Mouse (Mus musculus) layer of hippocampus, adult 18-20 months (tissue): ENCODE data around the gene Insyn1. TPM values are rescaled to one million over a fixed set of nuclear protein-coding genes. Genes with fewer than 3 reads are reported as not detected.
A peak's percentile ranks its signal among the peaks of the same experiment; 100 is the strongest.

ENCODE experiments used
- DNase-seq, 2 experiments: peaks; one replicate each; pipeline ENCODE4 v3.0.0; 2022; ENCODE audit warnings: low spot score in 2 of 2
- total RNA-seq, 2 experiments: library from RNA; stranded (reverse); gene quantifications; 2 replicates each; pipeline ENCODE4 v1.2.3; 2021

Insyn1 gene
- total RNA-seq, 2 experiments from 2014 or later: 255 to 268 TPM

DNA sequence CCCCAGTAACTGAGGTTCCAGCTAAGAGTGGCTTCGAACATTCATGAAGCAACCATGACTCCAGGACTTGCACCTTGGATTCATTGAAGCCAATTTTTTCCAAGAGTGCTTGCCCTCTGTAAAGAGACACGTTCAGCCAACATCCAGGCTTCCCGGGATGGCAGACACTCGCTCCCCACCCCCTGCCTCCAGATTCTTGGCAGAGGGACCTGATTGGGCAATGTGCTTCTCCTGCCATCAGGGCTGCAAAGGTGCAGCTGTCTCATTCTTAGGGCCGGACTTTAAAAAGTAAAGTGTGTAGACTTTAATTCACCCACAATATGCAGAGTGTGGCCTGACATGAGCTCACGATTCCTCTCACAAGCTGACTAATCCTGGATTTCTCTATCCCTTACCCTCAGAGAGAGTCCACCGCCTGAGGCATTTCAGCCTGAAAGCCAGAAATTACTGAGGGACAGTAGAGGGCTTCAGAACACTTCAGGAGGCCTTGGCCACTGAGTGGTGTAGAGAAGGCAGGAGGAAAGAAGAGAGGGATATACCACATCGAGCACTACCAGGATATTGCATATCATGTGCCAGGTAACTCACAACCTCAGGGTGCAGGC lies 15.1 kb upstream of the Insyn1 start:
- no peak for DNase-seq

DNA sequence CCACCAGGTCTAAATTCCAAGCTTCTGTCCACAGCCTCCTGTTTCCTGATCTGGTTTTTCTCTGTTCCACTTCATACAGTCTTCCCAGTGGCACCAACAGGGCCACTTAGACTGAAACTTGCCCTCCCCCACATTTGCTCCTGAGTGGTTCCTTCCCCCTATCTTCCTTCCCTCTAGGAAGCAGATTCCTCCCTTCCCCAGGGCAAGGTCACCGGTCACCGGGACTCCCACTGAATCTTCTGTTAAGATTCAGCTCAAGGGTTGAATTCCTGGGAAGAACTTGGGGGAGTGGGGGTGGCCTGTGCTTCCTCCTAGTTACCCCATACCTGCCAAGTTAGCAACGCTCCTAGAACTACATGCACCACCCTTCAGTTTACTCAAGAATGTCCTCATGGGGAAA lies 1.3 kb upstream of the Insyn1 start:
- no peak for DNase-seq

DNA sequence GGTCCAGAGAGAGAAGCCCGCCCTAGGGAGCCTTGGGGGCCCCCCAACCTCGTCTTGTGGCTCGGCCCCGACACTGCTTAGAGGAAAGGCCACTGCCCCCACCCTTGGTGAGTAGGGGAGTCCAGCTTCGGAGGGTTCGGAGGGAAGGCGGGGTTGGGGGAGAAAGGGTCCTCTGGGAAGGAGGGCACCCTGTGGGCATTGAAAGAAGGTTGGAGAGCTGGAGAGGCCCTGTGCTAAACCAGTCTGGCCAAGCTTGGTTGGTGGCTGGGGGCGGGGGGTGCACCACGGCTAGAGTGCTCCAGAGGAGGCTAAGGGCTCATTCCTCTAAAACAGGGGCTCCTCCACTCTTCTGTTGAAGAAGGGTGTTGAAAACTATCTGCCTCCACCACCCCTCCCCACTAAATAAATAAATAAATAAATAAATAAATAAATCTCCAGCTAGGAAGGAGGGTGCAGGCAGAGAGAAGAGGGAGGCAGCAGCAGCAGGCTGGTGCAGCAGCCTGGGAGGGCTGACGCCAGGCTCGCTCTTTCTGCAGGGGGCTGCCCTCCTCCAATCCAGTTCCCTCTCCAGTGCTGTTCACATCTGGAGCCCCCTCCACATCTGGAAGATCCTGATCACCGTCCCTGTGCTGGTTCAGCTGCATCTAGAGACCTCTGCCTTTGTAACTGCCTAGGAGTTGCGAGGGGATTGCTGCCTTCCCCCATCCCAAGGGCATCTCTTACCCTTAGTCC lies 896 bp downstream of the Insyn1 start:
- no peak for DNase-seq

- no peak for DNase-seq
Observed at GRCm38 (mm10) chr9:58489865-58490165, 1.4 kb downstream of the Insyn1 start.

DNA sequence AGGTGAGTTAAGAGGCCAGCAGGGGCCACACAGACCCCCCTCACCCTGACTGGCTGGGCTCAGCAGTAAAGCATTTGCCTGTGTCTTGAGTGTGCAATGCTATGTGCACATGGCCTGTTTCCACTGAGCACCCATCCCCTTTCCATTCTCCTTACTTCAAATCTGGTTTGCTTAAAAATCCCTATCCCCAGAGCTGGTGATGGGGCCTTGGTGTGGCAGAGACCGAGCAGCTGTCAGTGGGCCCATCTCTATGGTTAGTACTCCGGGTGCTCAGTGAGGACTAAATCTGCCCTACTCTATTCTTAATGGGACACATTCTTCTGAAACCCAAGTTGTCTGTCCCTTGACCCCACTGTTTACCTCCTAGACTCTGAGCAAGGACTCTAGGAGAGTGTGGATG lies 2.0 kb downstream of the Insyn1 start:
- DNase-seq: no peak

GRCm38 (mm10) chr9:58495035-58495434 lies 6.6 kb downstream of the Insyn1 start:
- no peak for DNase-seq

GRCm38 (mm10) chr9:58496470-58497182 lies 8.2 kb downstream of the Insyn1 start:
- DNase-seq: peak in 1 of 2 experiments; percentile 62

GRCm38 (mm10) chr9:58497942-58498341 lies 9.5 kb downstream of the Insyn1 start:
- no peak for DNase-seq

GRCm38 (mm10) chr9:58500946-58501345 lies 12.5 kb downstream of the Insyn1 start:
- DNase-seq: no peak

DNA sequence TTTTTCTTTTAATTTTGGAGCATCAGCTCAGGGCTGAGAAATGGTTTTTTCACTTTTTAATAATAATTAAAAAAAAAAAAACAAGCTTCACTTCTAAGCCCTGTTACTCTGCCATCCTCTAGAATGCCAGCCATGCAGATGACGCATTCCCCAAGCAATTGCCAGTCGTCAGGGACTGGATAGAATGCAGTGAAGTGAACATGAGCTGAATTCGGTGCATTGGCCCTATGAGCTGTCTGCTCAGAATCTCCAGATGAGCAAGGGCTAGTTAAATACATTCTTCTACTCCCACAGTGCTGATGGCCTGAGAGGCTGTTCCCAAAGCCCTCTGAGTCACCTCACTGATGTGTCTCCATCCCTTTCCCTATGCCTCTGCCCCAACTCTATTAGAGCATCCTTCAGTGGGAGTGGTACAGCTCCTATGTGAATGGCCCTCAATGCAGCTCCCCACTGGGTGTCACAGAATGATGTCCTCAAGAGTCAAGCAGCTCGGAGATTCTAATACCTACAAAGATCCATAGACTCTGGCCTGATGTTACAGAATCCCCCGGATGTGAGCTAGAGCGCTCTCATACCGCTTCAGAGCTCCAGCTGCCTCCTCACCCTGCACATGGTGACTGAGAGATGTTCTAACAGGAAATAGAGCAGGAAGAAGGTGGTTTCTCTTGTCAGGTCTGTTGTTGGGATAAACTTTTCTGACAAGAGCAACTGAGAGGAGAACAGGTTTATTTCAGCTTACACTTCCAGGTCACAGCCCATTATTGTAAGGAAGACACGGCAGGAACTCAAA lies 19.0 kb downstream of the Insyn1 start:
- no peak for DNase-seq

DNA sequence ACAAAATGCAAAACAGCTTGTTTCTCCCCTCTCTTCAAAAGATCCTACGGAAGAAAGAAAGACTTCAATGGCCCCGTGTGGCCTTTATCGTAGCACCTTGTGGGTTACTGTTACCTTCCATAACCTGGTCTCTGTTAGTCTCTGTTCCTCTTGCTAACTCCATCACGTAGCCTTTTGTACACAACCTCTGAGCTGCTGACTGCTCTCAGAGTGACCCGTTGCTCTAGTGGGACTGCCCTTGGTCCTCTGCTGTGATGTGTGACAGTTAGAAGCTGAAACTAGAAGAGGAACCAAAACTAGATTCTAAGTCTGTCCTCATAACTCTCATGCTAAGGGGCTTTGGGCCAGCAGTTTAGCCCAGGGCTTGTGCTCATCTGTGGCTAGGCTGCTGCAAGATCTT lies 22.0 kb downstream of the Insyn1 start:
- no peak for DNase-seq

DNA sequence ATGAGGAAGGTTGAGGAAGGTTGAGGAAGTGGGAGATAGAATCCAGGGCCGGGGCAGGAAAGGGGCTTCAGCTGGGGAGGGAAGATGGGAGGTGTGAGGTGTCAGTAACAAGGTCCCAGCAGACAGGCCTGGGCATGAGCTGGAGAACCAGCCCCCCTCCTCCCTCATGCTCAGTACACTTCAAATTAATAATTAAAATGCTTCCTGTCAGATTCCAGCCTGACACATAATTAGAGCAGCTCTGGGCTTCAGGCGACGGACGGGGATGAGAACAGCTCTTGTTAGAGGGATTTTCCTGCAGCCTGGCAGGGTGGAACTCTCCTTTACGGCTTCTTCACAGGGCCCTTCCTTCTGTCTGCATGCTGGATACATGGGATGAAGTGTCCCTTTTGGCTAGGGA lies 25.3 kb downstream of the Insyn1 start:
- DNase-seq: no peak

DNA sequence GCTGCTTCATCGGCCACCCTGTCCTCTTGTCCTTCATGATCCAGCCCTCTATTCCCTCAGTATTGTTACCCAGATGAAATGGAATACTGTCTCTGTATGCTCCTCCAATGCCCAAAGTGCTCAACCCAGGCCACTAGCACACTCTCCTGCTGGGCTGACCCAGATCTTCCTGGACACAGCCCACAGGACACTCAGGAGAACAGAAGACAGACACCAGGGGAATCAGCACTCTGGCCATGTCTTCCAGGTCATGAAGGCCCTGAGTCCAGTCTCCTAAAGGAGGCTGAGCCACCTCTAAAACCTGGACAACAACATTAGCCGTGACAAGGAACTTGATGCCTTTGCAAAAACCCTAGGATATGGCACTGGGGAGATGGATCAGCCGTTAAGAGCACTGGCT lies 28.1 kb downstream of the Insyn1 start:
- DNase-seq: no peak

DNA sequence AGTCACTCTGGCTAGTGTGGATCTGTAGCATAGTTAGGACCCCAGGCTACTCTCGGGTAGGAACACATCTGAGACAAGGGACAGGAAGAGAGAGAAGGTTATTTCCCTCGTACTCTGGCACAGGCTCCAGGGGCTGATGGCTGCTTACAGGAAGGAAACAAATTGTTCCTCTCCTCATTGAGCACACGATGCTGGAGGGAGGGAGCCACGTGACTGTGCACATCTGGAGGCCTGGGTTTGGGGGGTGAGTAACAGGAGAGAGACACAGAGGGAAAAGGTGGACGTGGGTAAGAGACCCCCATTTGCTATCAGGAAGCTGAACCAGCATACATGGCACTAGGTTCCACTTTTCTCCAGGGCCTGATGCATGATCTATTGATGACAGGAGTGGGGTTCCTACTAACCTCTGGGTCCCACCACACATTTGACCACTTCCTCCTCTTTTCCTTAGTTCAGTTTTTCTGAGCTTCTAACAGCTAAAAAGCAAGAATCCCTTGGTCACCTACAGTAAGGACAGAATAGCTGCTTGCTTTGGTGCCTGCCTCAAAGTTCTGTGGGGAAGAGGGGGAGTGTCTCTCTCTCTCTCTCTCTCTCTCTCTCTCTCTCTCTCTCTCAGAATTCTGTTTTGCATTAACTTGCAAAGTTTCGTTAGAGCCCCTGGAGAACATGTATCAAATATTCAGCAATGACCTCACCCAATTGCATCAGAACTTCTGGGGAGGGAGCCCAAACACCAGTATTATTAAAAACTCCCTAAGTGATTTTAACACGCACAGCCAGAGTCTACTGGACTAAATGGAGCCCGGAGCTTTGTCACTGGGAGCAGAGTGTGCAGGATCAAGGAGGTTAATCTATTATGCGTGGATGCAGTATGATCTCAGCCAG lies 29.7 kb downstream of the Insyn1 start:
- no peak for DNase-seq

GRCm38 (mm10) chr9:58519953-58520352 lies 31.6 kb downstream of the Insyn1 start:
- no peak for DNase-seq

DNA sequence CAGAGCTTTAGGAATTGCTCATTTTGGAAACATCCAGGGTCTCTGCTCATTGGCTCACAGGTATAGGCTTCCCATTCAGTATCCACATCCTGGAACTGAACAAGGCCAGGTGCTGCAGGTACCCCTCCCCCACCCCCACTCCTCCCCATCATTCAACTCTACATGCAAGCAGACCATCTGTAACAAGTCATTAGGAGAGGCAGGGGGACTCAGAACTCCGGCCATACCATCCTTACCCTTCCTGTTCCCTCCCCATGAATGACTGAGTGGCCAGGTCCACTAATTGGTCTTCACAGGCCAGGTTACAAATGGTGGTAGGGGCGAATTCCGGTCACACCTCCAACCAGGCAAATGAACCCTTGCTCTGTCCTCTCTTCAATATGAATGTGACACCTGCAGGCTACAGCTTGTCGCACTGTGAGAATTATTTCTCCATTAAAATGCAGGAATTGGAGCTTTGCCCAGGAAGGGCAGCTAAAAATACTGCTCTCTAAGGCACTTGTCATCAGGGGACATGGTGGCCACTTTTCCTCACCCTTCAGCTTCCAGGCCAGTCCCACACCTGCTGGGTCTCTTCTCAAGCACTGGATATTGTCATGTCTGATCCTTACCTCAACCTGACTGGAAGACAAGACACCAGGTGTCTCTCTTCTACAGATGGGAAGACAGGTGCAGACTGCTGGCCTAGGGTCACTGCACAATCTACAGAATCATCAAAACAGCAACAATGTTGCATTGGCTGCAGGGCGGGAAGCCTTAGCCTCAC lies 32.6 kb downstream of the Insyn1 start:
- DNase-seq: no peak

DNA sequence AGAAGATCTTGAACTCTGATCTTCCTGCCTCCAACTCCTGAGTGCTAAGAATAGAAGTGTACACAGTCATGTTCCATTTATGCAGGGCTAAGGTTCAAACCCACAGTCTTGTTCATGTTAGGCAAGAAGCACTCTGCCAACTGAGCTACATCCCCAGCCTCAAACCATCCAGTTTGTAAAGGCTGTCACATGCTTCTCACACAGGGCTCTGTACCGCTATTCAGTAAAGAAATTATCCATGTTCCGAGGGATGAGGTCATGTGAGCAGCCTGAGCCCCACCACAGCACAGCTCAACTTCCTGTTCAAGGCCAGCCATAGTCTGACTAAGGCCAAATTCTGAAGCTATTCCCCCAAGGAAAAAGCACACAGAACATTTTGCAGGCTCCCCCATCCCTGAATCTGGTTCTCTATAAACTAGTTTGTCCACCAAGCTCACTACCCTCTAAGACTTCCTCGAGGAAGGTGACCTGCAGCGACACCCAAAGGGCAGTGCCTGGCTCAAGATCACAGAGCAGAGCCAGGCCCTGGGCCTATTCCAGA lies 33.5 kb downstream of the Insyn1 start:
- DNase-seq: no peak

- no peak for DNase-seq
Observed at GRCm38 (mm10) chr9:58525108-58525507, 36.7 kb downstream of the Insyn1 start.

GRCm38 (mm10) chr9:58527841-58528240 lies 39.4 kb downstream of the Insyn1 start:
- no peak for DNase-seq

- no peak for DNase-seq
Observed at GRCm38 (mm10) chr9:58530407-58530806, 42.0 kb downstream of the Insyn1 start.
